Mouse (Mus musculus): Measurements from ENCODE around the gene Olfr916. TPM values are rescaled to one million over a fixed set of nuclear protein-coding genes. Genes with fewer than 3 reads are reported as not detected.

The Olfr916 gene
- polyA plus RNA-seq (2015; fragmentation: Nextera tagmentation; extraction: Ambion mirVana): not detected in 2 replicates

DNA sequence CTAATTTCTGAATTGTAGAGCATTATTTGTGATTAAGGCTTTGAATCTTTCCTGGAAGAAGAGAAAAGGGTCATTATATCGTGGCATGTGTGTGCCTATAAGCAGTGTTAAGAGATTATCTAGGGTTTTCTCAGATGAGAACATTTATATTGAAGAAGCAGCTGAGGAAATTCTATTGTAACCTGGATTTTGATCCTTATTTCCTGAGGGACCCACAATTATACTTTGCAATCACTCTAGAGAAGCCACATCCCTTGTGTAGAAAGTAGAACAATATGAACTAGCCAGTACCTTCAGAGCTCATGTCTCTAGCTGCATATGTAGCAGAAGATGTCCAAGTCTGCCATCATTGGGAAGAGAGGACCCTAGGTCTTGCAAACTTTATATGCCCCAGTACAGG is at the start of gene Olfr916:
Gene Olfr916, minus strand, starts transcription at position 101 of the 400 bp plus-strand sequence.
- Histone ChIP-seq H3K4me3 (no peak within 1 kb of the TSS), H3K9me3 (no peaks in the 10 kb centered on the region), H3K36me3 (no peaks in the 10 kb centered on the region), H3K4me1 (replicated peaks) (no peaks in the 10 kb centered on the region), H3K27ac (replicated peaks) (no peak within 1 kb of the TSS), H3K4me2 (no peak within 1 kb of the TSS), H3K27me3 (no peaks in the 10 kb centered on the region), H3K9ac (no peak within 1 kb of the TSS)
- 74% methylated on average over 1 of the region's 1 CpGs for WGBS
- no peak for ATAC-seq (ENCODE audit: low FRiP score, low read depth)

DNA sequence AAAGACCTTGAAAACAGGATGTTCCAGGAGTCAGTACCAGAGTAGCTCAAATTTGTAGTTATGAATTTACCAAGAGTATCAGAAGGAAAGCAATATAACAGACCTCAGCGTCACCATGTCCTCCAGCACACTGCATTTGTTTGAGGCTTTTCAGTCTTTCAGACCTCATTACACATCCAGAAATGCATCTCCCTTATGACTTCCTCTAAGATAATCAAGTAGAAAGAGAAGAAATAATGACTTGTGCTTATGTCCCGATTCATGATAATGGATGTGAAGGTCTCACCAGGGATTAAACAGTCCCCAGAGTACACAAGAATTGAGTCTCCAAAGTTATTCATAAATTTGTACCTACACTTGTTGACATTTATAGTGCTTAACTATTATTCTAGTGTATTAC is 14.8 kb upstream of the Olfr916 start, which contains the start of gene Olfr918:
Gene Olfr918, minus strand, starts transcription at position 101 of the 400 bp plus-strand sequence.
- Histone ChIP-seq H3K4me3 (no peak within 1 kb of the TSS), H3K27ac (replicated peaks) (no peak within 1 kb of the TSS), H3K9me3 (no peaks in the 10 kb centered on the region), H3K9ac (no peak within 1 kb of the TSS), H3K4me1 (replicated peaks) (no peaks in the 10 kb centered on the region), H3K4me2 (no peak within 1 kb of the TSS), H3K27me3 (no peaks in the 10 kb centered on the region), H3K36me3 (no peaks in the 10 kb centered on the region)
- 91% methylated on average over 2 of the region's 2 CpGs for WGBS
- ATAC-seq (ENCODE audit: low FRiP score, low read depth): no peak

DNA sequence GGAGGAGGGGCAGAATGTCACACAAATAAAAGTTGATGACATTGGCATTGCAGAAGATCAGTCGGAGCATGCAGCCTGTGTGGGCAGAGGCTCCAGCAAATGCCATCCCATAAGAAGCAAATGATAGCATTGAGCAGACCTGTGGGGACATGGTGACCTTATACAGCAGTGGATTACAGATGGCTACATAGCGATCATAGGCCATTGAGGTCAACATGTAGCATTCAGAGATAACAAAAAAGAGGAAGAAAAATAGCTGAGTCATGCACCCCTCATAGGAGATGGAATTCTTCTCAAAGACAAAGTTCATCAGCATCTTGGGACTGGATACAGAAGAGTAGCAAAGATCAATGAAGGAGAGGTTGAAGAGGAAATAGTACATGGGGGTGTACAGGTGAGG is 13.2 kb upstream of the Olfr916 start:
- no peaks in the 10 kb centered on the region for H3K4me1 ChIP-seq (replicated peaks)
- no peak overlapping the region for H3K4me3 ChIP-seq
- no peak overlapping the region for H3K27ac ChIP-seq (replicated peaks)
- H3K27me3 ChIP-seq: no peaks in the 10 kb centered on the region
- H3K4me2 ChIP-seq: no peak overlapping the region
- no peaks in the 10 kb centered on the region for H3K36me3 ChIP-seq
- WGBS: 92% methylated on average over 2 of the region's 2 CpGs
- H3K9me3 ChIP-seq: no peaks in the 10 kb centered on the region
- ATAC-seq (ENCODE audit: low FRiP score, low read depth): no peak
- no peak overlapping the region for H3K9ac ChIP-seq

DNA sequence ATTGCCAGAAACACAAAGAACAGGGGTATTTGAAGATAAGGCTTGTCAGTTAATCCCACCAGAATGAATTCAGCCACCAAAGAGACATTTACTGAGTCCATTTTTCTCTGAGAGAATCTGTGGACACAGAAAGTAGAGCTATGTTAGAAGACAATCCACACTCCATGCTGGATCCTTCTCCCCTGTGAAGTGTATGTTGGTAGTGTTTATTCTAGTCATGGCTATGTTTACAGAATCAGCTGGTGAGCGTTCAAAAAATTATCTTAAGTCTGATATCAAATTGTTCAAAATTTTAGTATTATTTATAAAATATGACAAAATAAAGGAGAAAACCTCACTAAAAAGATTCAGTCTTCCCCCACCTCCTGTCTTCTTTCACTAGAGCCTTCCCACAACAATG is 6.1 kb upstream of the Olfr916 start, which contains the start of gene Olfr917:
Gene Olfr917, minus strand, starts transcription at position 101 of the 400 bp plus-strand sequence.
- Histone ChIP-seq H3K9me3 (no peaks in the 10 kb centered on the region), H3K27me3 (no peaks in the 10 kb centered on the region), H3K4me1 (replicated peaks) (no peaks in the 10 kb centered on the region), H3K27ac (replicated peaks) (no peak within 1 kb of the TSS), H3K9ac (no peak within 1 kb of the TSS), H3K4me2 (no peak within 1 kb of the TSS), H3K4me3 (no peak within 1 kb of the TSS), H3K36me3 (no peaks in the 10 kb centered on the region)
- 95% methylated on average over 1 of the region's 1 CpGs for WGBS
- no peak for ATAC-seq (ENCODE audit: low FRiP score, low read depth)

DNA sequence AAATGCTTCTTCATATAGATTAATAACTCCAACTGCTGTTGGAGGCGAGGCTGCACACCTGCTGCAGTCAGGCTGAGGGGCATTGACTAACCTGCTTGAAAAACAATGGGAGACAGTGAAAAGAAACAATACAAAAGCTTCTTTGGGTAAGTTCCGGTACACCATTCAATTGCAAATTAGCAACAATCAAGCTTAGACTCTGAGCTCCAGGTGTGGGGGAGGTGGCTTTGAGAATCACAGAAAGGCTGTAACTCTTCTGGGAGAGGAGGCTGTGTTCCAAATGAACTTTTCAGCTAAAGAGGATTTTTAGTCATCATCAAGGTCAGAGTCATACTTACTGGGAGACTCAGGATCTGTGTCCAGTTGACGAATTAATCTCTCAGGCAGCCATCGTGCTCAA is 27.3 kb downstream of the Olfr916 start:
- Histone ChIP-seq H3K9me3 (no peaks in the 10 kb centered on the region), H3K4me1 (replicated peaks) (no peaks in the 10 kb centered on the region), H3K36me3 (no peaks in the 10 kb centered on the region), H3K27ac (replicated peaks) (no peak overlapping the region), H3K9ac (no peak overlapping the region), H3K4me3 (no peak overlapping the region), H3K27me3 (no peaks in the 10 kb centered on the region), H3K4me2 (no peak overlapping the region)
- ATAC-seq (ENCODE audit: low FRiP score, low read depth): no peak
- 74% methylated on average over 4 of the region's 4 CpGs for WGBS

Other genes starting within 250 kb of the Olfr916 start
- gene Olfr901, start 230.4 kb downstream of the Olfr916 start, polyA plus RNA-seq (2015; fragmentation: Nextera tagmentation; extraction: Ambion mirVana): not detected in 2 replicates
- not detected in 2 replicates for gene Olfr902, start 212.2 kb downstream of the Olfr916 start, polyA plus RNA-seq (2015; fragmentation: Nextera tagmentation; extraction: Ambion mirVana)
- not detected in 2 replicates for gene Olfr904, start 196.7 kb downstream of the Olfr916 start, polyA plus RNA-seq (2015; fragmentation: Nextera tagmentation; extraction: Ambion mirVana)
- not detected in 2 replicates for gene Olfr905, start 188.8 kb downstream of the Olfr916 start, polyA plus RNA-seq (2015; fragmentation: Nextera tagmentation; extraction: Ambion mirVana)
- gene Olfr906, start 172.8 kb downstream of the Olfr916 start, polyA plus RNA-seq (2015; fragmentation: Nextera tagmentation; extraction: Ambion mirVana): not detected in 2 replicates
- gene Olfr907, start 164.1 kb downstream of the Olfr916 start, polyA plus RNA-seq (2015; fragmentation: Nextera tagmentation; extraction: Ambion mirVana): not detected in 2 replicates
- gene Olfr911-ps1, start 138.3 kb downstream of the Olfr916 start, polyA plus RNA-seq (2015; fragmentation: Nextera tagmentation; extraction: Ambion mirVana): not detected in 2 replicates
- not detected in 2 replicates for gene Olfr910, start 122.0 kb downstream of the Olfr916 start, polyA plus RNA-seq (2015; fragmentation: Nextera tagmentation; extraction: Ambion mirVana)
- not detected in 2 replicates for gene Olfr912, start 79.7 kb downstream of the Olfr916 start, polyA plus RNA-seq (2015; fragmentation: Nextera tagmentation; extraction: Ambion mirVana)
- gene Olfr913, start 67.1 kb downstream of the Olfr916 start, polyA plus RNA-seq (2015; fragmentation: Nextera tagmentation; extraction: Ambion mirVana): not detected in 2 replicates
- not detected in 2 replicates for gene Olfr914, start 54.8 kb downstream of the Olfr916 start, polyA plus RNA-seq (2015; fragmentation: Nextera tagmentation; extraction: Ambion mirVana)
- not detected in 2 replicates for gene Olfr917, start 6.0 kb upstream of the Olfr916 start, polyA plus RNA-seq (2015; fragmentation: Nextera tagmentation; extraction: Ambion mirVana)
- not detected in 2 replicates for gene Olfr918, start 14.7 kb upstream of the Olfr916 start, polyA plus RNA-seq (2015; fragmentation: Nextera tagmentation; extraction: Ambion mirVana)
- gene Olfr919, start 43.8 kb upstream of the Olfr916 start, polyA plus RNA-seq (2015; fragmentation: Nextera tagmentation; extraction: Ambion mirVana): not detected in 2 replicates
- gene Vwa5a, start 58.4 kb upstream of the Olfr916 start, polyA plus RNA-seq (2015; fragmentation: Nextera tagmentation; extraction: Ambion mirVana): 8.5 and 9.1 TPM in 2 replicates
- not detected in 2 replicates for gene Olfr920, start 92.4 kb upstream of the Olfr916 start, polyA plus RNA-seq (2015; fragmentation: Nextera tagmentation; extraction: Ambion mirVana)
- not detected in 2 replicates for gene Olfr921, start 113.2 kb upstream of the Olfr916 start, polyA plus RNA-seq (2015; fragmentation: Nextera tagmentation; extraction: Ambion mirVana)
- not detected in 2 replicates for gene Olfr922, start 154.7 kb upstream of the Olfr916 start, polyA plus RNA-seq (2015; fragmentation: Nextera tagmentation; extraction: Ambion mirVana)
- gene Olfr923, start 166.7 kb upstream of the Olfr916 start, polyA plus RNA-seq (2015; fragmentation: Nextera tagmentation; extraction: Ambion mirVana): not detected in 2 replicates
- not detected in 2 replicates for gene Olfr924, start 184.6 kb upstream of the Olfr916 start, polyA plus RNA-seq (2015; fragmentation: Nextera tagmentation; extraction: Ambion mirVana)
- gene Olfr26, start 195.2 kb upstream of the Olfr916 start, polyA plus RNA-seq (2015; fragmentation: Nextera tagmentation; extraction: Ambion mirVana): not detected in 2 replicates
- gene Olfr926, start 217.3 kb upstream of the Olfr916 start, polyA plus RNA-seq (2015; fragmentation: Nextera tagmentation; extraction: Ambion mirVana): not detected in 2 replicates

All from hindbrain, embryonic 15.5 days (tissue).